Mouse (Mus musculus) lung, postnatal 14 days (tissue): ENCODE data around the gene Borcs6.

Source experiments
- DNase-seq: peaks from one replicate; pipeline ENCODE4 v3.0.0; 2021

Borcs6 gene

GRCm38 (mm10) chr11:69104487-69104886, 45.0 kb downstream of the Borcs6 start:
- DNase-seq: no peak

GRCm38 (mm10) chr11:69105227-69105626, 45.7 kb downstream of the Borcs6 start:
- no peak for DNase-seq

GRCm38 (mm10) chr11:69105796-69106195, 46.3 kb downstream of the Borcs6 start:
- no peak for DNase-seq

GRCm38 (mm10) chr11:69106299-69106698, 46.8 kb downstream of the Borcs6 start:
- DNase-seq: no peak

- no peak for DNase-seq
Measured at GRCm38 (mm10) chr11:69106842-69107241, 47.3 kb downstream of the Borcs6 start.

DNA sequence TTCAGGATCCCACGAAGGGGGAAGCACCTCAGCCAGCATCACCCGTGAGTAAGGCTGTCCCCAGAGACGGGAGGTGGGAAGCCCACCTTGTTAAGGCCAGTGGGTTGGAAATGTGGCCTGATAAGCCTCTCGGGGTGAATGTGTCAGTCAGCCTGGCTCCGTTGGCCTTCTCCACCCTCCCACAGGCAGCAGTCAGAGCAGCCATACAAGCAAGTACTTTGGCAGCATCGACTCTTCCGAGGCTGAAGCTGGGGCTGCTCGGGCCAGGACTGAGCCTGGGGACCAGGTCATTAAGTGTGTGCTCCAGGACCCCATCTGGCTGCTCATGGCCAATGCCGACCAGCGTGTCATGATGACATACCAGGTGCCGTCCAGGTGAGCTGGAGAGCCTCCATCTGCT, 48.2 kb downstream of the Borcs6 start:
- no peak for DNase-seq

GRCm38 (mm10) chr11:69108223-69108622, 48.7 kb downstream of the Borcs6 start:
- no peak for DNase-seq

GRCm38 (mm10) chr11:69109032-69109900, 49.7 kb downstream of the Borcs6 start:
- no peak for DNase-seq

DNA sequence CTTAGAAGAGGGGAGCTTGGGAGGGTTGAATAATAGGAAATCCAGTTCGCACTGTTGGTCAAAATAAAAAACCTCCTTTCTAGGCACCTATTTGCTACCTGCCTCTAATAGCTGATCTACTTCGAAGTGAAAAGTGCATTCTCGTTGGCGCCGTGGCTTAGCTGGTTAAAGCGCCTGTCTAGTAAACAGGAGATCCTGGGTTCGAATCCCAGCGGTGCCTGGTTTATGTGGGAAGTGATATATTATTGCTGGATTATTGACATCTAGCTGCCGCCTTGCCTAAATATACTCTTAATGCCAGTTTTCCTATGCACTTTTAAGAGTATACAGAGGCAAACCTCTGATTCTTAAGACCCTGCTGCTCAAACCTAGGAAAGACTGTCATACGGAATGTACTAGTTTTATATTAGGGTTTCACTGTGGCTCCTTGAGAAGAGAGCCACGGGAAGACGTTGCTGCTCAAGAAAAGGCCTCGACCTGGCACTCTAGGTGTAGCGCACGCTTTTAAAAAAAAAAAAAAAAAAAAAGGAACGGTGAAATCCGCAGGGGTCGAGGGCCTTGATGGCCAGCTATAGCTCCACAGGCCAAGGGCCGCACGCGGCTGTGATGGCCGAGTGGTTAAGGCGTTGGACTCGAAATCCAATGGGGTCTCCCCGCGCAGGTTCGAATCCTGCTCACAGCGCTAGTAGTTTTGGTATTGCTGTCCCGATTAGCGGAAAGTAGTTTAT, 51.0 kb downstream of the Borcs6 start:
- DNase-seq: peak; percentile 94
